Mouse (Mus musculus) MEL (cell line): ENCODE measurements around the gene Phyhipl. TPM values are rescaled to one million over a fixed set of nuclear protein-coding genes. Genes with fewer than 3 reads are reported as not detected.

ENCODE experiments used
- DNase-seq: peaks from one replicate; pipeline ENCODE4 v3.0.0; 2011; ENCODE audit warnings: low read depth, low spot score
- H3K27ac ChIP-seq: 2 replicates; pipeline ENCODE4 v1.5.1; 2012; ENCODE audit warnings: low read depth, mild to moderate bottlenecking, control low read depth, low read length, moderate library complexity; ENCODE audit not compliant: control insufficient read depth
- H3K27me3 ChIP-seq, 2 experiments: fragments of 150-350 bp in 1 of 2; sonication (generic) in 1 of 2; 2 replicates each; pipeline ENCODE4 v1.6.1; 2012; ENCODE audit warnings: low read length in 2 of 2, mild to moderate bottlenecking in 2 of 2, improper control_type of control experiment in 1 of 2, moderate library complexity in 1 of 2; ENCODE audit not compliant: insufficient read depth in 2 of 2, control insufficient read depth in 1 of 2
- H3K36me3 ChIP-seq, 2 experiments: 2 replicates each; pipeline ENCODE4 v1.6.1; 2012 to 2014; ENCODE audit warnings: low read length in 2 of 2, improper control_type of control experiment in 1 of 2, inconsistent platforms in 1 of 2, mild to moderate bottlenecking in 1 of 2; ENCODE audit not compliant: insufficient read depth in 2 of 2, control insufficient read depth in 1 of 2
- H3K4me1 ChIP-seq, 2 experiments: fragments of 150-350 bp in 1 of 2; sonication (generic) in 1 of 2; 2 replicates each; pipeline ENCODE4 v1.6.1; 2012; ENCODE audit warnings: low read length in 2 of 2, improper control_type of control experiment in 1 of 2, mild to moderate bottlenecking in 1 of 2; ENCODE audit not compliant: insufficient read depth in 2 of 2, control insufficient read depth in 1 of 2
- H3K4me3 ChIP-seq, 2 experiments: fragments of 150-350 bp in 1 of 2; sonication (generic) in 1 of 2; 2 replicates each; pipeline ENCODE4 v1.5.1; 2012; ENCODE audit warnings: low read depth in 2 of 2, low read length in 2 of 2, mild to moderate bottlenecking in 2 of 2, moderate library complexity in 2 of 2, control low read depth in 1 of 2, improper control_type of control experiment in 1 of 2; ENCODE audit not compliant: control insufficient read depth in 1 of 2, insufficient read depth in 1 of 2
- H3K79me2 ChIP-seq: 2 replicates; pipeline ENCODE4 v1.6.1; 2012; ENCODE audit warnings: mild to moderate bottlenecking, low read length, moderate library complexity; ENCODE audit not compliant: control insufficient read depth, poor library complexity, insufficient read depth
- H3K9ac ChIP-seq: 2 replicates; pipeline ENCODE4 v1.6.1; 2012; ENCODE audit warnings: low read depth, mild to moderate bottlenecking, control low read depth, low read length, moderate library complexity; ENCODE audit not compliant: control insufficient read depth, poor library complexity, severe bottlenecking
- H3K9me3 ChIP-seq: fragments of 150-350 bp; sonication (generic); replicated peaks from 2 replicates; pipeline ENCODE4 v1.6.1; 2012; ENCODE audit warnings: mild to moderate bottlenecking, low read length, improper control_type of control experiment, moderate library complexity; ENCODE audit not compliant: insufficient read depth
- BHLHE40 ChIP-seq: IDR thresholded peaks from 2 replicates; pipeline ENCODE4 v1.6.1; 2012; ENCODE audit warnings: low read depth, mild to moderate bottlenecking, inconsistent platforms, low read length, improper control_type of control experiment, borderline replicate concordance
- CHD2 ChIP-seq: IDR thresholded peaks from 2 replicates; pipeline ENCODE4 v1.6.1; 2011; ENCODE audit warnings: low read length, improper control_type of control experiment
- E2F4 ChIP-seq: IDR thresholded peaks from 2 replicates; pipeline ENCODE4 v1.6.1; 2011; ENCODE audit warnings: low read depth, low read length, improper control_type of control experiment, borderline replicate concordance
- ELF1 ChIP-seq: IDR thresholded peaks from 2 replicates; pipeline ENCODE4 v1.6.1; 2014; ENCODE audit warnings: low read depth, mild to moderate bottlenecking, inconsistent platforms, low read length, improper control_type of control experiment, moderate library complexity
- ETS1 ChIP-seq: IDR thresholded peaks from 2 replicates; pipeline ENCODE4 v1.6.1; 2012; ENCODE audit warnings: low read depth, mild to moderate bottlenecking, inconsistent platforms, low read length, improper control_type of control experiment, moderate library complexity
- GABPA ChIP-seq: IDR thresholded peaks from 2 replicates; pipeline ENCODE4 v1.6.1; 2012; ENCODE audit warnings: low read depth, mild to moderate bottlenecking, inconsistent platforms, low read length, improper control_type of control experiment, moderate library complexity
- HCFC1 ChIP-seq: IDR thresholded peaks from 2 replicates; pipeline ENCODE4 v1.6.1; 2012; ENCODE audit warnings: low read depth, mild to moderate bottlenecking, inconsistent platforms, low read length, improper control_type of control experiment, moderate library complexity
- JUND ChIP-seq: IDR thresholded peaks from 2 replicates; pipeline ENCODE4 v1.6.1; 2011; ENCODE audit warnings: low read depth, mild to moderate bottlenecking, improper control_type of control experiment, low read length
- MAZ ChIP-seq: IDR thresholded peaks from 2 replicates; pipeline ENCODE4 v1.6.1; 2012; ENCODE audit warnings: low read depth, mild to moderate bottlenecking, inconsistent platforms, low read length, improper control_type of control experiment
- MEF2A ChIP-seq: IDR thresholded peaks from 2 replicates; pipeline ENCODE4 v1.6.1; 2014; ENCODE audit warnings: low read depth, mild to moderate bottlenecking, inconsistent platforms, low read length, improper control_type of control experiment; ENCODE audit not compliant: poor library complexity, insufficient replicate concordance, severe bottlenecking; ENCODE audit errors: extremely low read depth
- MXI1 ChIP-seq: IDR thresholded peaks from 2 replicates; pipeline ENCODE4 v1.6.1; 2011; ENCODE audit warnings: mild to moderate bottlenecking, low read depth, low read length, improper control_type of control experiment
- MYB ChIP-seq: IDR thresholded peaks from 2 replicates; pipeline ENCODE4 v1.6.1; 2011; ENCODE audit warnings: mild to moderate bottlenecking, low read depth, low read length, improper control_type of control experiment
- NRF1 ChIP-seq: IDR thresholded peaks from 2 replicates; pipeline ENCODE4 v1.6.1; 2014; ENCODE audit warnings: low read depth, mild to moderate bottlenecking, inconsistent platforms, low read length, improper control_type of control experiment, moderate library complexity; ENCODE audit not compliant: poor library complexity, insufficient read depth, severe bottlenecking
- POLR2A ChIP-seq, 2 experiments: IDR thresholded peaks; 2 replicates each; pipeline ENCODE4 v1.6.1; 2011 to 2012; ENCODE audit warnings: low read length in 2 of 2, mild to moderate bottlenecking in 2 of 2, control low read depth in 1 of 2, improper control_type of control experiment in 1 of 2, low read depth in 1 of 2, moderate library complexity in 1 of 2; ENCODE audit not compliant: control insufficient read depth in 1 of 2, insufficient read depth in 1 of 2, poor library complexity in 1 of 2
- POLR2AphosphoS5 ChIP-seq: IDR thresholded peaks from 2 replicates; pipeline ENCODE4 v1.6.1; 2012; ENCODE audit warnings: low read depth, borderline replicate concordance, mild to moderate bottlenecking, inconsistent platforms, low read length, moderate library complexity, mixed read lengths
- RAD21 ChIP-seq: IDR thresholded peaks from 2 replicates; pipeline ENCODE4 v1.6.1; 2011; ENCODE audit warnings: mild to moderate bottlenecking, low read depth, low read length, improper control_type of control experiment
- SIN3A ChIP-seq: IDR thresholded peaks from 2 replicates; pipeline ENCODE4 v1.6.1; 2012; ENCODE audit warnings: low read length, improper control_type of control experiment, inconsistent platforms
- TBP ChIP-seq: IDR thresholded peaks from 2 replicates; pipeline ENCODE4 v1.8.0; 2011; ENCODE audit warnings: low read depth, low read length, improper control_type of control experiment
- TCF12 ChIP-seq: IDR thresholded peaks from 2 replicates; pipeline ENCODE4 v1.6.1; 2014; ENCODE audit warnings: low read depth, mild to moderate bottlenecking, inconsistent platforms, low read length, improper control_type of control experiment, moderate library complexity
- UBTF ChIP-seq: IDR thresholded peaks from 2 replicates; pipeline ENCODE4 v1.6.1; 2012; ENCODE audit warnings: low read depth, mild to moderate bottlenecking, inconsistent platforms, low read length, improper control_type of control experiment, moderate library complexity, borderline replicate concordance; ENCODE audit not compliant: insufficient read depth
- ZMIZ1 ChIP-seq: IDR thresholded peaks from 2 replicates; pipeline ENCODE4 v1.6.1; 2012; ENCODE audit warnings: low read depth, mild to moderate bottlenecking, inconsistent platforms, low read length, improper control_type of control experiment, moderate library complexity
- ZNF384 ChIP-seq: IDR thresholded peaks from 2 replicates; pipeline ENCODE4 v1.6.1; 2012; ENCODE audit warnings: low read depth, mild to moderate bottlenecking, inconsistent platforms, low read length, improper control_type of control experiment
- polyA plus RNA-seq, 2 experiments: library from polyadenylated mRNA; stranded (reverse) in 1 of 2; unstranded in 1 of 2; fragments of >175 nt in 1 of 2; fragments of >200 nt in 1 of 2; gene quantifications; 2 replicates each; pipeline versions ENCODE4 v1.2.1 to v1.2.4; 2012; ENCODE audit warnings: low replicate concordance in 2 of 2, low read depth in 1 of 2; ENCODE audit not compliant: insufficient read length in 2 of 2, insufficient read depth in 1 of 2, missing spikeins in 1 of 2
- total RNA-seq: library from RNA; depleted of rRNA; stranded (reverse); fragments of 300-350 nt; gene quantifications from 2 replicates; pipeline ENCODE4 v1.2.3, GENCODE M21; 2012

The Phyhipl gene
- total and polyA plus RNA-seq, 3 experiments, result not detected

DNA sequence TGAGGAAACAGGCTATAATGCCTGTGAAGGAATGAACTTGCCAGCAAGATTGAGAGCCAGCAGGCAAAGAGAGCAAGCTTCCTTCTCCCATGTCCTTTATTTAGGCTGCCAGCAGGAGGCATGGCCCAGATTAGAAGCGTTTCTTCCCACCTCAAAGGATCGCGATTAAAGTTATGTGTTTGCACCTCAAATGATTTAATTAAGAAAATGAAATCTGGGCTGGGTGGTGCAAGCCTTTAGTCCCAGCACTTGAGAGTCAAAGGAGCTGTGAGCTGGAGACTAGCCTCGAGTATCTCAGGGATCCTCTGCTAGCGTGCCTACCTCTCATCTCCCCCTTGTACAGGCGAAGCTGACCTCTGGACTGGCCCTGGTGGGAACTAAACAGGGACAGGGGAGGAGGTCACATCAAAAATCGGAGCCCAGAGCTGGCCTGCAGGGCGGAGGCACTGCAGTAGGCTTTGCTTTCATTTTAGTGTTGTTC is 122.4 kb downstream of the Phyhipl start:
- Histone ChIP-seq H3K9me3 (no peaks in the 10 kb centered on the region), H3K4me1 (no peaks in the 10 kb centered on the region), H3K9ac (no peak overlapping the region), H3K4me3 (no peak overlapping the region), H3K36me3 (no peaks in the 10 kb centered on the region), H3K27me3 (no peaks in the 10 kb centered on the region), H3K79me2 (no peaks in the 10 kb centered on the region), H3K27ac (no peak overlapping the region)
- TF ChIP-seq E2F4 (no peak), TCF12 (no peak), BHLHE40 (no peak), MEF2A (no peak), ELF1 (no peak), UBTF (no peak), MAZ (no peak), NRF1 (no peak), ZNF384 (no peak), JUND (no peak), GABPA (no peak), ETS1 (no peak), ZMIZ1 (no peak), MXI1 (no peak), RAD21 (no peak), POLR2A (IDR thresholded peaks at IDR 0.05; ENCODE audit: control insufficient read depth in 1 of 2, insufficient read depth in 1 of 2, low read depth in 1 of 2, low read length in 2 of 2, poor library complexity in 1 of 2) (no peak), SIN3A (no peak), HCFC1 (no peak)
- no peak for DNase-seq

DNA sequence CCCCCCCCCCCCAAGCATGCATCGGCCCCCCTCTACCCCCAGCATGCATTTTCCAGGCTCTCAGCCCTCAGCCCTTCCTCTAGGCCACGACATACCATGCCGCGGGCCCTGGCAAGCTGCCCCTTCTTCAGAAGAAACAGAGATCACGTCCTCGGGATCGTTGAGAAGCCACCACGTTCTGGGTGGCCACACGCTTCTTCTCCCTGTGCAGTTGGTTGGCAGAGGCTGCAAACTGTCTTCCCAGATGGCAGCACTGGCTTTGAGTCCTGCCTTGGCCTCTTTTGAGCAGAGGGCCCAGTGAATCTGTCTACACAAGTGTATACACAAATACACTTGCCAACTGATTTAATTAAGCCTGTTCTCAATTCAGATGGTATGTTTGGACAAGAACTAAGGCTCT is 123.5 kb downstream of the Phyhipl start:
- no peaks in the 10 kb centered on the region for H3K9me3 ChIP-seq
- H3K4me3 ChIP-seq, result no peak overlapping the region
- no peak overlapping the region for H3K9ac ChIP-seq
- no peaks in the 10 kb centered on the region for H3K4me1 ChIP-seq
- H3K36me3 ChIP-seq, result no peaks in the 10 kb centered on the region
- no peak overlapping the region for H3K27ac ChIP-seq
- no peaks in the 10 kb centered on the region for H3K79me2 ChIP-seq
- TF ChIP-seq TCF12, result no peak
- TF ChIP-seq UBTF, result no peak
- no peak for TF ChIP-seq MYB
- no peak for TF ChIP-seq CHD2
- TF ChIP-seq POLR2A (IDR thresholded peaks at IDR 0.05; ENCODE audit: control insufficient read depth in 1 of 2, insufficient read depth in 1 of 2, low read depth in 1 of 2, low read length in 2 of 2, poor library complexity in 1 of 2), result no peak
- TF ChIP-seq JUND, result no peak
- TF ChIP-seq HCFC1, result no peak
- TF ChIP-seq RAD21, result no peak
- TF ChIP-seq POLR2AphosphoS5, result no peak
- TF ChIP-seq MXI1, result no peak
- no peak for TF ChIP-seq E2F4
- no peak for TF ChIP-seq TBP
- no peaks in the 10 kb centered on the region for H3K27me3 ChIP-seq
- no peak for DNase-seq
